8 mouse cellular contexts compared by ENCODE assay signal in the genomic region with DNA sequence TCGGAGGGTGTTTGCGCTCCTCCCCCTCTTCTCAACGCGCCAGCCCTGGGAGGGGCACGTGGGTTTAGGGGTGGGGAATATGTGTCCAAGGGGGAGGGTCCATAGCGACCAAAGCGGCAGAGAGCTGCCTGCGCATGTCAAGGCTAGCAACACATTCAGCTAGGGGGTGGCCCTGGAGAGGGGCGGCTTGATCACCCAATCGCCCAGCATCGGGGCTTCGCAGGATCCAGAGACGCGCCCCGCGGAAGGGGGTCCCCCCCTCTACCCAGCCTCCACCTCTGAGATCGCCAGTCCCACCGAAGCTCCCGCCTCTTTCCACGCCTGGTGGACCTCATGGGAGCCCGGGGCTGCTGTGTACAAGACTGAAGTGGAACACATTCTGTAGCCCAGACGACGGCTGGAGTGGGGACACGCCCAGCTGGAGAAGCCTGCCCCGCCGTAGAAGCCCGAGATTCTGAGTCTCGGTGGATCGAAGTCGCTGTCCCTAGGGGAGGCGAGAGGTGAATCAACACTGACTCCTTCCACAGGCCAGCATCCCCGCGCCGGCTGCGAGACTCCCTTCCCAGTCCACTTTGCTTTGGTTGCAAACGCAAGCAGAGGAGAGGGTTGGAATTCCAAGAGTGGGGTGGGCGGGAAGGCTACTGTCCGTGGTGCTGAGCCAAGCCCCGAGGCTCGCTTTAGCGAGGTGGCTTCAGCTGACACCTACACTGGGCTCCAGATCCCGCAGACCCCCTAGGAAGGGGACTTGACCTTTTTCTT. TPM values are rescaled to one million over a fixed set of nuclear protein-coding genes. Genes with fewer than 3 reads are reported as not detected.
DNase-seq lines count a peak whose midpoint lies in the region; ATAC-seq and TF ChIP-seq lines count a peak whose summit lies in the region.

Gene Scn3b (plus strand): TSS at position 115 of the 759 bp plus-strand sequence.

- peak; percentile 54 to 79 for DNase-seq in adrenal gland, adult (ENCODE audit: inconsistent age in 2 of 2, low spot score in 1 of 2)
- DNase-seq in adrenal gland, adult 8-10 months = no peak
- DNase-seq in gastrocnemius, postnatal 10 days = peak; percentile 49

- peak within 1 kb of the TSS; percentile 70 for H3K27ac ChIP-seq in cortical plate, adult 2 months (ENCODE audit: insufficient read depth, low read length)
- H3K27ac ChIP-seq in hindbrain, embryonic 16.5 days (ENCODE audit: low read depth, low read length) = peak within 1 kb of the TSS; percentile 82
- H3K27ac ChIP-seq in limb, embryonic 12.5 days = no peak within 1 kb of the TSS
- peak within 1 kb of the TSS; percentile 56 for H3K27ac ChIP-seq in midbrain, embryonic 12.5 days (replicated peaks)
- H3K27ac ChIP-seq in stomach, embryonic 16.5 days (ENCODE audit: low read length) = no peak within 1 kb of the TSS

- no peak for TF ChIP-seq CTCF in cortical plate, adult 2 months (IDR thresholded peaks at IDR 0.05; ENCODE audit: extremely low read depth, insufficient read depth, low read length)

- peaks cover 5% of the 10 kb centered on the region; the same call in 1 of the 2 replicates for H3K4me1 ChIP-seq in cortical plate, adult 2 months (ENCODE audit: control insufficient read depth, insufficient read depth, low read length)
- H3K4me1 ChIP-seq in hindbrain, embryonic 16.5 days (ENCODE audit: control insufficient read depth, insufficient read depth, low read depth, low read length) = peaks cover 31% of the 10 kb centered on the region
- H3K4me1 ChIP-seq in limb, embryonic 12.5 days (replicated peaks) = peaks cover 15% of the 10 kb centered on the region
- H3K4me1 ChIP-seq in midbrain, embryonic 12.5 days = peaks cover 25% of the 10 kb centered on the region
- H3K4me1 ChIP-seq in stomach, embryonic 16.5 days (ENCODE audit: control insufficient read depth, insufficient read depth, low read length) = peaks cover 12% of the 10 kb centered on the region

- no peaks in the 10 kb centered on the region for H3K9me3 ChIP-seq in hindbrain, embryonic 16.5 days (ENCODE audit: control insufficient read depth, low read length)
- H3K9me3 ChIP-seq in limb, embryonic 12.5 days = no peaks in the 10 kb centered on the region
- H3K9me3 ChIP-seq in midbrain, embryonic 12.5 days = no peaks in the 10 kb centered on the region
- H3K9me3 ChIP-seq in stomach, embryonic 16.5 days (replicated peaks; ENCODE audit: control insufficient read depth, low read length) = no peaks in the 10 kb centered on the region

- ATAC-seq in hindbrain, embryonic 16.5 days = peak; percentile 98
- peak; percentile 50 for ATAC-seq in limb, embryonic 12.5 days (ENCODE audit: insufficient number of reproducible peaks, insufficient read depth, low FRiP score, low TSS enrichment, low read depth)
- peak; percentile 93 for ATAC-seq in midbrain, embryonic 12.5 days (ENCODE audit: low FRiP score, low read depth)
- peak; percentile 79 for ATAC-seq in stomach, embryonic 16.5 days (ENCODE audit: insufficient read depth, low FRiP score)

- 0% methylated on average over 35 of the region's 42 CpGs for WGBS in hindbrain, embryonic 16.5 days
- WGBS in limb, embryonic 12.5 days = under 1% methylated on average over 42 of the region's 42 CpGs
- WGBS in midbrain, embryonic 12.5 days = under 1% methylated on average over 42 of the region's 42 CpGs
- WGBS in stomach, embryonic 16.5 days = under 1% methylated on average over 42 of the region's 42 CpGs

- peak within 1 kb of the TSS; percentile 74 for H3K4me2 ChIP-seq in hindbrain, embryonic 16.5 days (ENCODE audit: low read length)
- peak within 1 kb of the TSS; percentile 51 for H3K4me2 ChIP-seq in limb, embryonic 12.5 days
- peak within 1 kb of the TSS; percentile 77 for H3K4me2 ChIP-seq in midbrain, embryonic 12.5 days (replicated peaks)
- H3K4me2 ChIP-seq in stomach, embryonic 16.5 days (ENCODE audit: low read depth, low read length) = peak within 1 kb of the TSS; percentile 61

- H3K9ac ChIP-seq in hindbrain, embryonic 16.5 days (ENCODE audit: low read depth, low read length) = peak within 1 kb of the TSS; percentile 70
- H3K9ac ChIP-seq in limb, embryonic 12.5 days (replicated peaks) = no peak within 1 kb of the TSS
- peak within 1 kb of the TSS; percentile 56 for H3K9ac ChIP-seq in midbrain, embryonic 12.5 days (replicated peaks)
- 0 out of 2 replicates have a peak within 1 kb of the TSS, but pooled peaks have one; percentile 16 for H3K9ac ChIP-seq in stomach, embryonic 16.5 days (ENCODE audit: low read length)

- peak; percentile 87 for TF ChIP-seq POLR2A in cortical plate, adult 2 months (IDR thresholded peaks at IDR 0.05; ENCODE audit: extremely low read depth, insufficient read depth, low read length)

- H3K36me3 ChIP-seq in hindbrain, embryonic 16.5 days (ENCODE audit: control insufficient read depth, insufficient read depth, low read length) = no peaks in the 10 kb centered on the region
- H3K36me3 ChIP-seq in limb, embryonic 12.5 days = no peaks in the 10 kb centered on the region
- no peaks in the 10 kb centered on the region for H3K36me3 ChIP-seq in midbrain, embryonic 12.5 days
- no peaks in the 10 kb centered on the region for H3K36me3 ChIP-seq in stomach, embryonic 16.5 days (ENCODE audit: control insufficient read depth, insufficient read depth, low read length)

- H3K4me3 ChIP-seq in cortical plate, adult 2 months (ENCODE audit: insufficient read depth, low read length) = peak within 1 kb of the TSS; percentile 75
- H3K4me3 ChIP-seq in hindbrain, embryonic 16.5 days (ENCODE audit: low read length) = peak within 1 kb of the TSS; percentile 69
- H3K4me3 ChIP-seq in limb, embryonic 12.5 days (replicated peaks) = peak within 1 kb of the TSS; percentile 25
- H3K4me3 ChIP-seq in midbrain, embryonic 12.5 days = peak within 1 kb of the TSS; percentile 50
- peak within 1 kb of the TSS; percentile 36 for H3K4me3 ChIP-seq in stomach, embryonic 16.5 days (replicated peaks; ENCODE audit: low read length)

- no peaks in the 10 kb centered on the region for H3K27me3 ChIP-seq in hindbrain, embryonic 16.5 days (replicated peaks; ENCODE audit: control insufficient read depth, insufficient read depth, low read length)
- H3K27me3 ChIP-seq in limb, embryonic 12.5 days = peaks cover 39% of the 10 kb centered on the region
- peaks cover 17% of the 10 kb centered on the region for H3K27me3 ChIP-seq in midbrain, embryonic 12.5 days
- H3K27me3 ChIP-seq in stomach, embryonic 16.5 days (ENCODE audit: control insufficient read depth, insufficient read depth, low read length) = peaks cover 6% of the 10 kb centered on the region; the same call in 1 of the 2 replicates

RNA-seq across cellular contexts. Expression of gene Scn3b, which starts in this region (rescaled TPM):
- 10 to 100 TPM in 2 of 4 experiments, 1 to 10 TPM in 2; 8.7 to 14.7 (median 11.9) TPM for total RNA-seq in adrenal gland, adult 8-10 months (2022)
- polyA plus RNA-seq in cortical plate, adult 2 months (2012; rRNA removed) = 50.5 and 66.4 TPM in 2 replicates
- total RNA-seq in gastrocnemius, postnatal 10 days (2021) = 1 to 10 TPM; 8.2 to 8.9 TPM
- polyA plus RNA-seq in hindbrain, embryonic 16.5 days (2015; fragmentation: Nextera tagmentation; extraction: Ambion mirVana) = 151 and 167 TPM in 2 replicates
- polyA plus RNA-seq in limb, embryonic 12.5 days (2016; fragmentation: Nextera tagmentation; extraction: Ambion mirVana) = 0.65 and 1.5 TPM in 2 replicates
- polyA plus RNA-seq in midbrain, embryonic 12.5 days (2016; fragmentation: Nextera tagmentation; extraction: Ambion mirVana) = 34.4 and 35.1 TPM in 2 replicates
- polyA plus RNA-seq in stomach, embryonic 16.5 days (2015; fragmentation: Nextera tagmentation; extraction: Ambion mirVana) = 4.9 and 7.1 TPM in 2 replicates

Comparison
In these comparisons a context has a peak if more than half of its experiments do, and no peak if none do; other contexts are left out.
1. H3K27ac ChIP-seq: peak in cortical plate, adult 2 months (single experiment), hindbrain, embryonic 16.5 days (single experiment) and midbrain, embryonic 12.5 days (single experiment); none in limb, embryonic 12.5 days (single experiment) and stomach, embryonic 16.5 days (single experiment).
2. H3K4me3 ChIP-seq: peak in every context shown above with its lines; median percentile 75 in cortical plate, adult 2 months; 69 in hindbrain, embryonic 16.5 days; 50 in midbrain, embryonic 12.5 days; 36 in stomach, embryonic 16.5 days; 25 in limb, embryonic 12.5 days.
3. Peak in every context shown above with its lines, with median percentiles within 50 percentile points of each other: ATAC-seq and H3K4me2 ChIP-seq.